Mouse (Mus musculus) spleen, adult 18-20 months (tissue): ENCODE data around the gene Gm10643.

ENCODE experiments used
- DNase-seq, 2 experiments: peaks; one replicate each; pipeline ENCODE4 v3.0.0; 2022; ENCODE audit warnings: mixed read lengths in 2 of 2

The Gm10643 gene

DNA sequence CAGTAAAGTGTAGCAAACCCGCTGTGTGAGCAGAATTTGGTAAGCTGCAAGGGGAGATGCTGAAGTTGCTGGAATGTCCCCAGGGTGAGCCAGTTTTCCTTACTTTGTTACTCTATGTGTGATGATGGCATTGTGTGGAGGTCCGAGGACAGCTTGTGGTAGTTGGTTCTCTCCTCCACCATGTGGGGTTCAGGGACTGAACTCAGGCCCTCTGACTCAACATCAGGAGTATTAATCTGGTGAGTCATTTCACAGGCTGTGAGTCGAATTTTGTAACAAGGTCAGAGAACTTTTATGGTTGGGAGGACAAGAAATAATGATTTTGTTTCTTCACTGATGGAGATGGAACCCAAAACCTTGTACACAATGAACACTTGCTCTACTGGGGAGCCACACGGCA lies 32.2 kb downstream of the Gm10643 start:
- no peak for DNase-seq

DNA sequence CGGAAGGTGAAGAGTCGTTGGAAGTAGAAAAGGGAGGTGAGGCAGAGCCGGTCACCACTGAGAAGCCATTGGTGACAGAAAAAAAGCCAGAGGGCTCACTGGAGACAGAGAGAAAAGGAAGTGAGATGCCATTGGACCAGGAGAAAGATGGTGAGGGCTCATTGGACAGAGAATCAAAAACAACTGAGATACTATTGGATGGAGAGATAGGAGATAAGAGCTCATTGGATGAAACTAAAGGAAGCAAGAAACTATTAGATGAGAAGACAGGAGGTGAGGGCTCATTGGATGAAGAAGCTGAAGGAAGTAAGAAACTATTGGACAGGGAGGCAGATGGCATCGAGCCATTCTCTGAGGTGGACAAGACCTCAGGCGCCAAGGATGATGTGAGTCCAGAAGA lies 35.7 kb downstream of the Gm10643 start:
- DNase-seq = no peak

DNA sequence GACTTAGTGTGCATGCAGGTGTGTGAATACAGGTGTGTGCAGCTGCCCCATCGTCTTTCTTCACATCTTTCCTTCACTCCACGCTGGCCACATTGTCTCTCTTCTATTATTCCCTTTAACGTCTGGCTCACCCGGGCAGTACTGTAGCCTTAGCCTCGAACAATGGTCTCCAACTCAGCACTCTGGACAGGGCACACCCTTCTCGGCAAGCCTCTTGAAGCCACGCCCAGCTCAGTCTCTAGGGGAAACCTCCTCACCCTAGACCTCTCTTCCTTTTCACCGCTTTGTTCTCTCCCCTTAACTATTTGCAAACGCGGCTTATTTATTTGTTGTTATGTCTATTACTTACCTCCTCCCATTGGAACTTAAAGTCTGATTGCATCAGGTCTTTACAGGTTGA lies 37.5 kb downstream of the Gm10643 start:
- peak in 1 of 2 experiments; percentile 43 for DNase-seq

DNA sequence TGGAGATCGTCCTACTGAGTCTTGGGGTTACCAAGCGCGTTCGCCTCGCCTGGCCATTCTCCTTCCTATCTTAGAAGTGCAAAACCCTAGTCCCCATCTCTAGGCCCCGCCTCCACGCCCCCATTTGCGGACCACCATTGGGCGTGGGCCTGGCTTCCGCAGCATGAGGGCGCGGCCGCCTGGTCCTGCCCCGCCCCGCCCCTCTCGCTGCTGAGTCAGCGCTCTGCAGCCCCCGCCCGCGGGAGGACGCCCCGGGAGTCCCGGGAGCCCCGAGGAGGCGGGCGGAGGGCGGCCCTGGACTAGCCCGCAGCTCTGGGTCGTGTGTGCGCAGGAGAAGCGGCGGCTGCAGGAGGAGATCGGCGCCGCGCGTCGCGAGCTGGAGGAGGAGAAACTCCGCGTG lies 39.1 kb downstream of the Gm10643 start:
- DNase-seq = no peak

DNA sequence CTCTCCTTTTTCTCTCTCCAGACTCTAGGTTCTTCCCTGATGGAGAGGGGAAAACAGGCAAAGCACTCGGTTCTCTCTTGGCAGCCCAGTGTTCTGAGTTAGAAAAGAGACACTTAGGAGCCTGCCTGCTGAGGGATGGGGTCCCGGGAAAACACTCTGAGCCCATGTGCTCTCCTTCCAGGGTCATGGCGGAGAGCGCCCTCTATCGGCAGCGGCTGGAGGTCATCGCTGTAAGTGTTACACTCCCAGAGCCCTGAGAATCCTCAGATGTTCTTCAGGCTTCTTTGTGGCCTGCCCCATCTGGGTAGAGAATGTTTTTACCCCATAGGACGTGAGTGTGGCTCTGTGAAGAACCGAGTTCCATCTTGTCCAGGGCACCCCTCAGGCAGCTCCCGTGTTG lies 40.8 kb downstream of the Gm10643 start:
- DNase-seq = peak in 1 of 2 experiments; percentile 51

DNA sequence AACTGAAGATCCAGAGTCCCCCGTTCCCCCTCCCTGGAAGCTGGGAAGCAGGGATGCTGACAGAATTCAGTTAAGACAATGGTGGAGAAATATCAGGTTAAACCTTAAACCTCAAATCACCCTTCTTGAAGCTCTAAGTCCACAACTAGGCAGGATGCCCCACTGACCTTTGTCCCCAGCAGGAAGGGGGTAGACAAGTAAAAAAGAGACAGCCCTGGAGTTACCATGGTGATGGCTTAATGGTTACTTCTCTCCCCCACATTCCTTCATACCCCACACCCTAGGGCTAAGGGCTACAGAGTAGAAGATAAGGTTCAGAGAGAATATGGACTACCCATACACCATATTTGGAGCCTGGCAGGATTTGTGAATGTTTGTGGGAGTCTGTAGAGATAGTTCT lies 41.3 kb downstream of the Gm10643 start:
- DNase-seq = no peak

DNA sequence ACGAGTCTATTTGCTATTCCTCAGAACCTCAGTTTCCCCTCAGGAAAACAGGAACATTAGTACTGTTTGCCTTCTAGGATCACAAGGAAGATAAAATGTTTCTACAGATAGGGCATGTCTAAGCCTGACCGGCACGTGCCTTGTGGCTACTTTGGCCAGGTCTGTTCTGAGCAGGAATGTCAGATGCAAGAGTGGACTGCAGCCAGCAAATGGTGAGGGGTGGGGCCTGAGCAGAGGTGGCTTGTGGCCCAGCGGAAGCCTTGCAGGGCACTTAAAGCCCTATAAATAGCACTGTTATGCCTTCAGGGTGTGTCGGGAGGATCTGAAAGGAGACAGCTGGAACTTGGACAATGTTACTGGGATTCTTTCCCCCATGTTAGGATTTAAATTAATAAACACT lies 41.9 kb downstream of the Gm10643 start:
- no peak for DNase-seq

DNA sequence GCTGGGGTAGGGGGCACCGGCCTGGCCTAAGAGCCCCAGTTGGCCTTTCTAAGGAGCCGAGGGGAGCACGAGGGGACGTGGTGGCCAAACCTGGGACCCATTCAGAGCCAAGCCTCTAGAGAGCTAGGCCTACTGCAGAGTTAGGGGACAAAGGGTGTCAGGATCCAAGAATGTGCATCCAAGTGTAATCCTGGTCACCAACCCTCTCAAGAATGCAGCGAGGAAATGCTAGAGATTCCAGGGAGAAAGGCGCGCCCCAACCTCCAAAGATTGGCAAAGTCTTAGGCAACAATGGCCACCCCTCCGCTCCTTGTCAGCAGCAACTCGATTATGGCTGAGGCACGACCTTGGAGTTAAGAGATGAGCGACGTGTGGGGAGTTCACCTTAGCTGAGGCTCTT lies 43.4 kb downstream of the Gm10643 start:
- DNase-seq = no peak

DNA sequence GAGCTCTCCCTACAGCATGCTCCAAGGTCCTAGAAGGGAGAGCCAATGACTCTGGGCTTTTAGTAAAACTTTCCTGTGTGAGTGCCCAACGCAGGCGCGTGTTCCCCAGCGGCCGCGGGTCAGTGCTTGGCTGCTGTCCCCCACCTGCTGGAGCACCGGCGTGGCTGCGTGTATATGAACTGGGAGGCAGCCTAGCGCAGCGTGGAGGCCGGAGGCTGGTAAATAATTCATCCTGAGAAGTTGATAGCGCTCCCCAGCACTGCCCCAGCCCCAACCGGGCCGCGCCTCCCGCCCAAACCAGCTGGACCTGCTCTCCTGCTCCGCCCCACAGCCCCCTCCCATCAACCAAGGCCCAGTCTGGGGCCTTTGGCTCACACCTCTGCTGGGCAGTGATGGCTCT lies 43.8 kb downstream of the Gm10643 start, which contains the start of gene Palm3:
Gene Palm3 (plus strand): TSS at position 376 of the 400 bp plus-strand sequence.
- no peak for DNase-seq

DNA sequence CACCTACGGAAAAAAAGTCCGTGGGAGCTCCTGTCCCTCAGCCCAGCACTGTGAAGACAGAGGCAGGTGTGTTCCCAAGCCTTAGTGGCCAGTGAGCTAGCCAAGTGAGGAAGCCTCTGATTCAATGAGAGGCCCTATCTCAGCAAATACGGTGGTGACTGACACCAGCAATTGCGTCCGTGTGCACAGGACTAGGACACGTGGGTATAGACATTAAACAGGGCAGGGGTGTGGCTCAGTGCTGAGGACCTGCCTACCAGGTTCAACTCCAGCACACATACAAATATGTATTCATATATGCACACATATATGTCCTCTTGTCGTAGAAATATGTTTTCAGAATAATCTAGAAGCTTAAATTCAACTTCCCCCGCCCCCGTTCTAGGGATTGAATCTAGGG lies 45.2 kb downstream of the Gm10643 start:
- no peak for DNase-seq

DNA sequence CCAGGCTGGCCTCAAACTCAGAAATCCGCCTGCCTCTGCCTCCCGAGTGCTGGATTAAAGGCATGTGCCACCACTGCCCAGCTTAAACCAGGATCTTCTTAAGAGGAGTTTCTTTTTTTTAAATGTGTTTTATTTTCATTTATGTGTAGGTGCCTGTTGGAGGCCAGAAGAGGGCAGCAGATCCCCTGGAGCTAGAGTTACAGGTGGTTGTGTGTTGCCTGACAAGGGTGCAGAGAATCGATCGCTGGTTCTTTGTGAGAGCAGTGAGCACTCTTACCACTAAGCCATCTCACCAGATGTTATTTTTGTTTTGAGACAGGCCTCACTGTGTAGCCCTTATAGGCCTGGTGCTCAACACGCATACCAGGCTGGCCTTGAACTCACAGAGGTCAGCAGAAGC lies 49.1 kb downstream of the Gm10643 start:
- no peak for DNase-seq
